Mouse (Mus musculus): Measurements from ENCODE around the gene Ptprm. TPM values are rescaled to one million over a fixed set of nuclear protein-coding genes. Genes with fewer than 3 reads are reported as not detected.

Gene Ptprm
- polyA plus RNA-seq, 1 experiment, result 28.1 TPM

DNA sequence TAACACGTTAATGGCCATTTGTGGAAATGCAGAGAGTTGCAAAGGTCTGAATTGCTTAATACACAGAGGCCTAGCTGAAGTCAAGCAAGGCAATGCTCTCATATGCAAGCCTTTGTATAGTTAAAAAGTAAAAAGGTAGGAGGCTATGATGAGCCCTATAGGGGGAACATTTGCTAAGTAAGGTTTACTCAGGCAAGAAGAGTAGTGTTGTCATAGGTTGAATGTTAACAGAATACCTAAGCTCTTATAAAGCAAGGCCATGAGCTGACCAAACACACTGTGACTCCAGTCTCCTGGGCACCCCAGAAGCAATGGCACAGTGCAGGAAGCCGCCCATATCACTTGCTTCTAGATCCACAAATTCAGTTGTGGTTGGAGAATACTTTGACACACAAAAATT is 267.4 kb downstream of the Ptprm start:
- Histone ChIP-seq H3K4me1 (ENCODE audit: control insufficient read depth, insufficient read depth, low read length) (no peaks in the 10 kb centered on the region), H3K4me3 (ENCODE audit: insufficient read depth, low read length) (no peak overlapping the region), H3K27ac (ENCODE audit: insufficient read depth, low read length) (no peak overlapping the region)
- TF ChIP-seq POLR2A (IDR thresholded peaks at IDR 0.05; ENCODE audit: low read depth, low read length), result no peak
- no peak for TF ChIP-seq CTCF (IDR thresholded peaks at IDR 0.05; ENCODE audit: borderline replicate concordance, insufficient read depth, low read length)

GRCm38 (mm10) chr17:67084501-67084900 is 269.8 kb downstream of the Ptprm start:
- H3K4me1 ChIP-seq (ENCODE audit: control insufficient read depth, insufficient read depth, low read length), result 0 out of 2 replicates have a peak, but pooled peaks cover under 1% of the 10 kb centered on the region
- TF ChIP-seq POLR2A (IDR thresholded peaks at IDR 0.05; ENCODE audit: low read depth, low read length) (no peak), CTCF (IDR thresholded peaks at IDR 0.05; ENCODE audit: borderline replicate concordance, insufficient read depth, low read length) (no peak)

DNA sequence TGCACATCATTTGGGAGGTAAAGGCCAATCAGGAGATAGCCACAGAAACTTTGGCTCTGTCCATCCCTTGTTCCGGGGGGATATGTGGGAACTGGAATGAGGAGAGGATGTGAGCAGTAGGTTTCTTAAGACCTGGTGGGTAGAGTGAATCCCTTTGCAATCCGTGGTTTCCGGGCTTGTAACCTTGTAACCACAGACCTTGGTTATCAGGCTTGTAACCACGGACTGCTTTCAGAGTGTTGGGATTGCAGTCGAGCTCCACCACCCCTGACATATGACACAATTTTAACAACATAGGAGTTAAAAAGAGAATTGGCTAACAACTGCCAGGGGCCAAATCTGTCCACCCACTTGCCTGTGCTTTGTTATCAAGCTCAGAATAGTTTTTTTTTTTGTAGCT is 270.2 kb downstream of the Ptprm start:
- H3K4me3 ChIP-seq (ENCODE audit: insufficient read depth, low read length), result no peak overlapping the region
- no peak for TF ChIP-seq CTCF (IDR thresholded peaks at IDR 0.05; ENCODE audit: borderline replicate concordance, insufficient read depth, low read length)
- TF ChIP-seq POLR2A (IDR thresholded peaks at IDR 0.05; ENCODE audit: low read depth, low read length), result no peak
- H3K27ac ChIP-seq (ENCODE audit: insufficient read depth, low read length), result no peak overlapping the region
- H3K4me1 ChIP-seq (ENCODE audit: control insufficient read depth, insufficient read depth, low read length), result 0 out of 2 replicates have a peak, but pooled peaks cover 5% of the 10 kb centered on the region

More at GRCm38 (mm10) chr17:67084501-67084900, 269.8 kb downstream of the Ptprm start:
- no peak overlapping the region for H3K27ac ChIP-seq (ENCODE audit: insufficient read depth, low read length)
- no peak overlapping the region for H3K4me3 ChIP-seq (ENCODE audit: insufficient read depth, low read length)

DNA sequence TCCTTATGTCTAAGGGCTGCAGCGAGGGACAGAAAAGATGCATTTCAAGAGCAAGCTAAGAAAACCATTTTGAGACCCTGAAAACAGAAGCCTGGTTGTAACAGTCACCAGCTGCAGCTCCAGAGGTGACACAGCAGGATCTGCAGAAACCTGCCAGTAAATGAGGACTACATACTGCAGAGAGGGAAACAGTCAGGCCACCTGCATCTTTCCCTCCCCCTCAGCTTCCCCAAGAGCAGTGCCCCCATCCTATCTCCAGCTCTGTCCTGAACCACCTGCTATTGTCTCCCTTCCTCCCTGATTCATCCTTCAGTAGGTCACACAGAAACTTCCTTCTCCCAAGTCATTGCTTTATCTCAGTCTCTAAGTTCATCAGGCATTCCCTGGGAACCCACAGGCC is 274.7 kb downstream of the Ptprm start:
- no peak for TF ChIP-seq POLR2A (IDR thresholded peaks at IDR 0.05; ENCODE audit: low read depth, low read length)
- TF ChIP-seq CTCF (IDR thresholded peaks at IDR 0.05; ENCODE audit: borderline replicate concordance, insufficient read depth, low read length), result no peak
- no peak overlapping the region for H3K4me3 ChIP-seq (ENCODE audit: insufficient read depth, low read length)
- H3K27ac ChIP-seq (ENCODE audit: insufficient read depth, low read length), result no peak overlapping the region
- H3K4me1 ChIP-seq (ENCODE audit: control insufficient read depth, insufficient read depth, low read length), result 0 out of 2 replicates have a peak, but pooled peaks cover 5% of the 10 kb centered on the region

- TF ChIP-seq POLR2A (IDR thresholded peaks at IDR 0.05; ENCODE audit: low read depth, low read length), result no peak
- Histone ChIP-seq H3K27ac (ENCODE audit: insufficient read depth, low read length) (no peak overlapping the region), H3K4me1 (ENCODE audit: control insufficient read depth, insufficient read depth, low read length) (no peaks in the 10 kb centered on the region), H3K4me3 (ENCODE audit: insufficient read depth, low read length) (no peak overlapping the region)
These were observed 280.7 kb downstream of the Ptprm start for GRCm38 (mm10) chr17:67073580-67073979.

GRCm38 (mm10) chr17:67073139-67073538 is 281.1 kb downstream of the Ptprm start:
- no peak for TF ChIP-seq CTCF (IDR thresholded peaks at IDR 0.05; ENCODE audit: borderline replicate concordance, insufficient read depth, low read length)
- Histone ChIP-seq H3K4me3 (ENCODE audit: insufficient read depth, low read length) (no peak overlapping the region), H3K4me1 (ENCODE audit: control insufficient read depth, insufficient read depth, low read length) (no peaks in the 10 kb centered on the region), H3K27ac (ENCODE audit: insufficient read depth, low read length) (no peak overlapping the region)

DNA sequence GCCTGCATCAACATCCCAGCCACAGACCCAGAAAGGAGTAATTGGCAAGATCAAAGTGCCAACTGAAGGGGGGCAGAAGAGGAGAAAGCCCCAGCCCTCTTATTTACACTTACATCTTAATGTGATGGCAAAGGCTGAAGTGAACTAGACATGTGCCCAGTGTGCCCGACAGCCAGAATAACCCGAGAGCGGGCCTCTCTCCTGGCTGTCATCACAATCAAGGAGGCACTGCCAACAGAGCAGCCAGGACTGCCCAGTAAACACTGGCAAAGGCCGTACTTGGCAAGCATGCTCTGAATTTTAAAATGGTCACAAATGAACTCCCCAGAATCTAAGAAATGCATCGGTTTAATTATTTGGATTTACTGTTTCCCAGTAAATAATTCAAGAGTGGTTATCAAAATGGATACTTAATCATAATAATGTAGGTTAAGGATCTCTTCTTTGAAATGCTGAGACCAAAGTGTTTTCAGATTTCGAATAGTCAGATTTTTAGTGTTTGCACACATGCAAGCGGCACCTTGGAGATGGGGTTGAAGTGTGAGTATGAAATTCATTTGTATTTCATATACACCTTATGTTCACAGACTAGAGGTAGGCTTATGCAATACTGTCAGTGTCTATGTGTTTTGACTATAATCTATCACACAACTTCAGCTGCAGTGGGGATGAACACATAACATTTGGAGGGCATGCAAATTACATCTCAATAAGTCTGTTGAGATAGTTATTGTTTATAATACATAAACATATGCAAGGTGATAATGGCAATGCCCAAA is 282.8 kb downstream of the Ptprm start:
- H3K4me3 ChIP-seq (ENCODE audit: insufficient read depth, low read length), result no peak overlapping the region
- no peak overlapping the region for H3K27ac ChIP-seq (ENCODE audit: insufficient read depth, low read length)
- no peaks in the 10 kb centered on the region for H3K4me1 ChIP-seq (ENCODE audit: control insufficient read depth, insufficient read depth, low read length)
- no peak for TF ChIP-seq POLR2A (IDR thresholded peaks at IDR 0.05; ENCODE audit: low read depth, low read length)
- TF ChIP-seq CTCF (IDR thresholded peaks at IDR 0.05; ENCODE audit: borderline replicate concordance, insufficient read depth, low read length), result no peak

DNA sequence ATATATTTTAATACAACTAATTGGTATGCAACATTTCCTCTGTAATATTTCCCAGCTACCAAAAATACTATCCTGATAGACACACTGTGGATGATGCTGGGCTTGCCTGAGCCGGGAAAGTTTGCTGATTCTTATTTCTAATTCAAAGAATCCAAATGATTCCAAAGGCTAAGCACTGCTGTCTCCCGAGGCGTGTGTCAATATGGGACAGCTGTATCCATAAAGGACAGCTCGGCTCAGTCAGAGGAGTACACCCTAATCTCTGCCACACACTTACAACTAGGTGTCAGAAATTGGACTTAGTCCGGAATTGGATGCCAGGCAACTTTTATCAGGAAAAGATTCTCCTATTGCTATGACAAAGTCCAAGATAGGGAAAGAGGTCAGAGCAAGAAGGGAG is 290.6 kb downstream of the Ptprm start:
- no peak overlapping the region for H3K4me3 ChIP-seq (ENCODE audit: insufficient read depth, low read length)
- H3K27ac ChIP-seq (ENCODE audit: insufficient read depth, low read length), result no peak overlapping the region
- TF ChIP-seq POLR2A (IDR thresholded peaks at IDR 0.05; ENCODE audit: low read depth, low read length) (no peak), CTCF (IDR thresholded peaks at IDR 0.05; ENCODE audit: borderline replicate concordance, insufficient read depth, low read length) (no peak)

DNA sequence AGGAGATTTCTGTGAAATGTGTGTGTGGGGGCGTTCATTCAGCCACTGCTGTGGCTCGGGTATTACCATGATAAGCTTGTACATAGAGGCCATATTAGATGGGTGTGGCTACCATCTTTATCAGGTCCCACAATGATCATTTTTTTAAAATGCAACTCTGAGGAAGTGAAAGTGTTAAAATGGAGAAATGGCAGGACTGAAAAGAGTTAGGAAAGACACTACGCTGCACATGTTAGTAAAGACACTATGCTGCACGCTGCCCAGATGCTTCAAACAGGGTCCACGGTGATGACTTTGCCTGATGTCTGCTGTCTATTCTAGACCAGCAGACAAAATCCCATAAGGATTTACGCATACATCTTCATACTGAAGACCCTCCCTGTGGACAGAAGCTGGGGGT is 298.6 kb downstream of the Ptprm start:
- Histone ChIP-seq H3K4me1 (ENCODE audit: control insufficient read depth, insufficient read depth, low read length) (no peaks in the 10 kb centered on the region), H3K27ac (ENCODE audit: insufficient read depth, low read length) (no peak overlapping the region), H3K4me3 (ENCODE audit: insufficient read depth, low read length) (no peak overlapping the region)
- TF ChIP-seq POLR2A (IDR thresholded peaks at IDR 0.05; ENCODE audit: low read depth, low read length), result no peak

More for the DNA sequence above, 290.6 kb downstream of the Ptprm start:
- no peaks in the 10 kb centered on the region for H3K4me1 ChIP-seq (ENCODE audit: control insufficient read depth, insufficient read depth, low read length)

DNA sequence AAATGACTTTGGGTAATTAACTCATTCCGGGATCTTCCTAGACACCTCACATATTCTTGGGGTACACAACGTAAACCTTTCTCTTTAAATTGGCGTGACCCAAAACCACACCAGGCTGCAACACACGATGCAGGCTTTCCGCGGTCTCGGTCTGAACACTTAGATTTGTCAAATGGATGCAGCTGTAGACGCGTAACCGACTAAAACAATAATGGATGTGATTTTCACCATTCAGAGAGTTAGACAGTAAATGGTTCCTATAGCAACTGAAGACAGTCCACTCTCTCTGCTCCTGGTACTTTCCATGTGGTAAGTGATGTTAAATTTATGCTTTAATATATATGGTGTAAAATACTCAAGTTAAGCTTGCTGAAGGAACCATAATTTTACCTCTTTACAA is 300.1 kb downstream of the Ptprm start:
- TF ChIP-seq POLR2A (IDR thresholded peaks at IDR 0.05; ENCODE audit: low read depth, low read length), result no peak
- TF ChIP-seq CTCF (IDR thresholded peaks at IDR 0.05; ENCODE audit: borderline replicate concordance, insufficient read depth, low read length), result no peak
- Histone ChIP-seq H3K27ac (ENCODE audit: insufficient read depth, low read length) (no peak overlapping the region), H3K4me3 (ENCODE audit: insufficient read depth, low read length) (no peak overlapping the region), H3K4me1 (ENCODE audit: control insufficient read depth, insufficient read depth, low read length) (no peaks in the 10 kb centered on the region)

Data from embryonic fibroblast, embryonic 13.5 days (primary cell).